Mouse (Mus musculus): ENCODE data around the gene Kdm5d. TPM values are rescaled to one million over a fixed set of nuclear protein-coding genes. Genes with fewer than 3 reads are reported as not detected.

Gene Kdm5d
- 0.02 TPM in 1 of 2 replicates, not detected in the other for polyA plus RNA-seq (2012; rRNA removed)

DNA sequence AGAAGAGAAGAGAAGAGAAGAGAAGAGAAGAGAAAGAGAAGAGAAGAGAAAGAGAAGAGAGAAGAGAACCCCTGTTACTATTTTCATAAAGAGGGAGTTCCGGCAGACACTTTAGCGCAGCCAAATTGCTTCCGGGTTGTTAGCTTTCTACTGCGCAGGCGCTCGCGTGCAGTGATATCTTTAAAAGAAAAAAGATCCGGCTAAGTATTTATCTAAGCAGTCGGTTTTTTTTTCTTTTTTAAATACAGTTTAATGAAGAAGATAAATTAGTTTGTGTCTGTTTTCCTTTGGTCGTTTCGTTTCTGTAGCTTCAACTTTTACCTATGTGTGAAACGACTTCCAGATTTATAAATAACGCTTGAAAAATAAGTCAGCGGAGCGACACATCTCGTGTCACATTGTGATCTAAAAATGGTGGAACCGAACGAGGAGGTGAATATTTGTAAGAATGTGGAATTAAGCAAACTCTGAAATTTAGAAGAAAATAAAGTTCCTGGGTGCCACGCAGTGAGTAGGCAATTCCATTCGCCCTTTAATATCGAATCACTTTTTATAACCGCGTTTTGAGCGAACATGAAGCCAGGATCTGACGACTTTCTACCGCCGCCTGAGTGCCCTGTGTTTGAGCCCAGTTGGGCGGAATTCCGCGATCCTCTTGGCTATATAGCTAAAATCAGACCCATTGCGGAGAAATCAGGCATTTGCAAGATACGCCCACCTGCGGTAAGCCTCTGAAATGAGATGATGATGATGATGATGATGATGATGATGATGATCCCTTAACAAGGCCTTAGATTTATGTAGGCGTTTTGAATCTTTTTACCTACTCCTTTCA, at the start of gene Kdm5d:
Gene Kdm5d, plus strand, starts transcription at position 396 of the 835 bp plus-strand sequence.
- WGBS, result 7% methylated on average over 34 of the region's 34 CpGs
- Histone ChIP-seq H3K27ac (ENCODE audit: insufficient read depth, low read depth, low read length) (peak within 1 kb of the TSS; percentile 26; the same call in 1 of the 2 replicates), H3K27me3 (replicated peaks; ENCODE audit: control insufficient read depth, insufficient read depth, low read length) (no peaks in the 10 kb centered on the region), H3K36me3 (ENCODE audit: control insufficient read depth, insufficient read depth, low read length) (no peaks in the 10 kb centered on the region), H3K4me1 (ENCODE audit: control insufficient read depth, insufficient read depth, low read length) (no peaks in the 10 kb centered on the region), H3K4me3 (ENCODE audit: insufficient read depth, low read depth, low read length) (peak within 1 kb of the TSS; percentile 95)
- peak; percentile 75 for DNase-seq
- TF ChIP-seq POLR2A (IDR thresholded peaks at IDR 0.05; ENCODE audit: low read depth, low read length), result no peak
- no peak for TF ChIP-seq CTCF (conservative IDR thresholded peaks at IDR 0.05; ENCODE audit: insufficient read depth, insufficient read length, low read depth, low read length)

DNA sequence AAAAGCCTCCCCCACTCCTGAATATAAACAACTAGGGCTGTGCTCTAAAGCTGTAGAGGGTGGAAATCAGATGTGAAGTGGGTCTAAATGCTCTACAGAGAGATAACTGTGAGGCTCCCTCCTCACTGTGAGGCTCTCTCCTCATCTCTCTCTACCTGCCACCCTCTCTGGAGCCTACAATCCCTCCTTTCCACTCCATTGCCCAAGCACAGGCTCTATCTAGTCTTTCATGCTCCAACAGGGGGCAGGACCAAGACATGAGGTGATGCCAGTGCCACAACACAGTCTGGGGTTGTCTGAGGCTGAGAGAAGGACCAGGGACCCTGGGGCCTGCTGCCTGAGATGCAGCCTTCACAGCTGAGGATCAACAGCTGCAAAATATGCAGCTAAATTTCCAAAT, 25.2 kb upstream of the Kdm5d start:
- no peaks in the 10 kb centered on the region for H3K27me3 ChIP-seq (replicated peaks; ENCODE audit: control insufficient read depth, insufficient read depth, low read length)
- DNase-seq, result no peak
- H3K27ac ChIP-seq (ENCODE audit: insufficient read depth, low read depth, low read length), result no peak overlapping the region
- H3K4me1 ChIP-seq (ENCODE audit: control insufficient read depth, insufficient read depth, low read length), result no peaks in the 10 kb centered on the region
- no peak for TF ChIP-seq POLR2A (IDR thresholded peaks at IDR 0.05; ENCODE audit: low read depth, low read length)
- TF ChIP-seq CTCF (conservative IDR thresholded peaks at IDR 0.05; ENCODE audit: insufficient read depth, insufficient read length, low read depth, low read length), result no peak
- no peak overlapping the region for H3K4me3 ChIP-seq (ENCODE audit: insufficient read depth, low read depth, low read length)
- H3K36me3 ChIP-seq (ENCODE audit: control insufficient read depth, insufficient read depth, low read length), result no peaks in the 10 kb centered on the region

DNA sequence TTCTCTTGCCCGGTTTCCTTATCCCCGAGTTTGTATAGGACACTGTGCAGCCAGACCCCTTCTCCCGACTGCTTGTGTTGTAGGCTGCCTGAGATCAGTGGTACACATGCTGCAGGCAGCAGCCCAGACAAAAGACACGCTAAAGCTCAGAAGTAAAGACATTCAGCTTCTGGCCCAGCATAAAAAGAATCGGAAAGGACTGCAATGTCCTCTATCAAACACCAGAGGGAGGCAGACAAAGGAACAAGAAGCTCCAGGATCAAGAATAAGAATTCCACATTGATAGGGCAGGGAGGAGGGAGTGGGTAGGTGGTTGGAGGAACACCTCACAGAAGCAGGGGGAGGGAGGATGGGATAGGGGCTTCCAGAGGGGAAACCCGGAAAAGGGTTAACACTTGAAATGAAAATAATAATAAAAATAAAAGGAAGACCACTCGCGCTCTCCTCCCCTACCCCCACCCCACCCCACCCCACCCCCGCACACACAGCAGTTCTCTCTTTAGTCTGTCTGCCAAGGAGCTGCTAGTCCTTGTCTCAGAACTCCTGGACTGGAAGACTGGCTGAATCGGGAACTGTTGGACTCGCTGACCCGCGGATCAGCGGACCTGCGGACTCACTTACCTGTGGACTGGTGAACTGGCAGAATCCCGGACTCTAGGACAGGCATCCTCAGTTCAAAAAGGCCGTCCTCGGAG, 24.6 kb upstream of the Kdm5d start:
- WGBS, result 33% methylated on average over 18 of the region's 18 CpGs
- no peaks in the 10 kb centered on the region for H3K36me3 ChIP-seq (ENCODE audit: control insufficient read depth, insufficient read depth, low read length)
- TF ChIP-seq CTCF (conservative IDR thresholded peaks at IDR 0.05; ENCODE audit: insufficient read depth, insufficient read length, low read depth, low read length), result no peak
- TF ChIP-seq POLR2A (IDR thresholded peaks at IDR 0.05; ENCODE audit: low read depth, low read length), result no peak
- no peaks in the 10 kb centered on the region for H3K4me1 ChIP-seq (ENCODE audit: control insufficient read depth, insufficient read depth, low read length)
- peak; percentile 7 for DNase-seq
- no peak overlapping the region for H3K27ac ChIP-seq (ENCODE audit: insufficient read depth, low read depth, low read length)
- no peak overlapping the region for H3K4me3 ChIP-seq (ENCODE audit: insufficient read depth, low read depth, low read length)
- H3K27me3 ChIP-seq (replicated peaks; ENCODE audit: control insufficient read depth, insufficient read depth, low read length), result no peaks in the 10 kb centered on the region

Other genes starting within 250 kb of the Kdm5d start
- not detected in 2 replicates for gene Zfy1, start 100.4 kb upstream of the Kdm5d start, polyA plus RNA-seq (2012; rRNA removed)
- gene Uba1y, start 79.1 kb upstream of the Kdm5d start, polyA plus RNA-seq (2012; rRNA removed), result not detected in 2 replicates
- not detected in 2 replicates for gene Eif2s3y, start 112.8 kb downstream of the Kdm5d start, polyA plus RNA-seq (2012; rRNA removed)

All from kidney, adult 2 months (tissue).